Mouse (Mus musculus): ENCODE data around the gene Fbxo4.

Gene Fbxo4

DNA sequence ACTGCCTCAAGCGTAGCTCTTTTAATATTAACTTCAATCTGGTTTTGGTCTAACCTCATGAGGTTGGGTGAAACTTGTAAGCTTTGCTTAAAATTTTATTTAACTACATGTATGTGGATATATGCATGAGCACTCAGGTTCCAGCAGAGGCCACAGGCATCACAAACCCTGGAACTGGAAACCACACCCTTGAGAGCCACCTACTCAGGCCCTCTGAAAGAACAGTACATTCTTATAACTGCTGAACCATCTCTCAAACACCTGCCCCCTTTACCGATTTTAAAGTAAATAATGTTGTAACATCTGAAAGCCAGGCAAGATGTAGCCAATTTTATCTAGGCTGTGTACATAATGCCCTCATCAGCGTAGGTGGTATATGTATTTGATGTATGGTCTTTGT is 498 bp upstream of the Fbxo4 start:
- CTCF ChIA-PET: no interaction called here

DNA sequence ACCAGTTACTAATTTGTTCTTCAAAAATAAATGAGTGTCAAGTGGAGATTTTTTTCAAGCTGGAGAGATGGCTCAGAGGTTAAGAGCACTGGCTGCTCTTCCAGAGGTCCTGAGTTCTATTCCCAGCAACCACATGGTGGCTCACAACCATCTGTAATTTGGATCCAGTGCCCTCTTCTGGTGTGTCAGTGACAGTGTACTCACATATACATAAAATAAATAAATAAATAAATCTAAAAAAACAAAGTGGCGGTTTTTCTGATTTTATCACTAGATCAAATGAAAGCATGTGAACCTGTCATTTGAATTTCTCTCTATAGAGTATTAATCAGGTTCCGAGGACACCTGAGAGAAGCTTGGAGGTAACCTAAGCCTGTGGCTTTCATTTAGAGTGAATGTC is 1.1 kb downstream of the Fbxo4 start:
- CTCF ChIA-PET: no interaction called here

DNA sequence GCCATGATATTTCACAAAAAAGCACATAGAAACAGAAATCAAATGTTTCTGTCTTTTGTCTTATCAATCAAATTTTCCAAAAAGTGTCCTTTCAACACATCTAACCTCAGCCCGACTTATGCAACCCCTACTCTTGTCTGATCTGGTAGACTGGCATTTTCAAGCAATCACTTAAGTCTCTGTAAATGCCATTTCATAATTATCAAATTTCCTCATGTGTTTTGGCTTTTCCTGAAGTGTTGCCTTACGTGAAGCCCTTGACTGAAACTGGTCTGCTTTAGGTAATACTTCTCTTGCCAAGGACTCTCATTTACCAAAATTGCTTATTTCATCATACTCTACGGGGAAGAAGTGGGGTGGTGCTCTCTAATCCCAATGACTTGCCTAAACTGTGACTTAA is 6.1 kb downstream of the Fbxo4 start:
- CTCF ChIA-PET: no interaction called here

DNA sequence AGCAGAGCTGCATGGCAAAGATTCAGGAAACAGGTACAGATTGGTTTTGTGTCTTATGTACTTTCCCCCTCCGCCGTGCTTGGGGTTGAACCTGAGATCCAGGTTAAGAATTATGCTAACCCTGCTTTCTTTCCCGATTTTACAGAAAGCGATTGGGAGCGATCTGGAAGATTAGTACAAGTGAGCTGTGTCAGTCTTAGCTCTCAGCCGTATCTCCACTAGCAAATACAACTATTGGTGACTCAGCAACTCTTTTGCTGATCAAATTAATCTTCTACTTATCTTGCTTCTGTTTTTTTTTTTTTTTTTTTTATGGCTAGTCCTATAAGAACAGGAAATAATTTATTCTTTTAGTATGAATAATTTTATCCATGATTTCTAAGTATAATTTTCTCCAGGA is 9.2 kb downstream of the Fbxo4 start:
- CTCF ChIA-PET: no interaction called here

DNA sequence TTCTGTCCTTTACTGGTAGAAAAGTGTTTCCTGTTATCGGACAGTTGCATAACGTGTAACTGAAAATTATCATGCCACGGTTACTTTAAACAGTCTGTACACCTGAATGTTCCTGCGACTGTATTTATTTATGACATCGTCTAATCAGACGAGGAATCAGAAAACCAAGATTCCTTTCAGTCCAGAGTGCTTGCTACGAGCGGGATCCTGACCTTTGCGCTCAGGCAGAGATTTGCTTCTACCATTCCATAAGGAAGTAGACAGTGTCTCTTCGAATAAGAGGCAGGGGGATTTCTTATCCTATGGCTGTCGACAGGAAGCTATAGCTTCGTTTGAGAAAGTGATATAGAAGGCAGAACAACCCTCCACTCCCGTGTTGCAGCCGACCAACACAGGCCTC is 9.6 kb downstream of the Fbxo4 start:
- CTCF ChIA-PET: no interaction called here

DNA sequence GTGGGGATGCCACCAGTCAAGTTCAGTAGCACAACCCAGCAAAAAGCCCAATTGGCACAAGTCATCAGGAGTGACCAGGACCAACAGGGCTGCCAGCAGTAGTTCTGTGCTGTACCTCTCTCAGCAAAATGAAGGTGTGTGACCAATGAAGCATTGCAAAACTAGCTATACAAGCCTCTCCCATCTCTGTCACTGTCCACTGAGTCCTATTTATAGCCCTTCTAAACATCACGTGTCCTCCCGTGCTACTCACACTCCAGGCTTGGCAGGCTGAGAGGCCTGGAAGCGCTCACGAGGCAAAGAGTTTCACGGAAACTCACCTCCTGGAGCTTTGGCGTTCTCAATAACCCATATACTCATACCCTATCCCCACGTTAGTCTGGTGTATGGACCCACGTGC is 17.1 kb downstream of the Fbxo4 start:
- CTCF ChIA-PET: no interaction called here

DNA sequence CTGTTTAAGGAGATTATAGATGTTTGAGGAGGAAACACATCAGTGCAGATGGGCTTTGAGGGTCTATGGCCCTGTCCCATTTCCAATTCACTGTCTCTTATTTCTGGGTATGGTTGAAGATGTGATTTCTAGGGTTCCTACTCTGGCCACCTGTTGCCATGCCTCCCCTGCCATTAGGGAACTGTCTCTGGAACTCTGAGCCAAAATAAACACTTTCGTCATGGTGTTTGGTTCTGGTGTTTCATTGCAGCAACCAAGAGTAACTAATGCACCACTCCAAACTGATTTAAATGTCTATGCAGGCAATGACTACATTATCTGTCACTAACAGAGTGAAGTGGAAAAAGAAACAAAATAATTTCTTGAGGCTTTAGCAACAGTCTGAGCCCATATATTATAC is 19.3 kb downstream of the Fbxo4 start:
- CTCF ChIA-PET: no interaction called here

DNA sequence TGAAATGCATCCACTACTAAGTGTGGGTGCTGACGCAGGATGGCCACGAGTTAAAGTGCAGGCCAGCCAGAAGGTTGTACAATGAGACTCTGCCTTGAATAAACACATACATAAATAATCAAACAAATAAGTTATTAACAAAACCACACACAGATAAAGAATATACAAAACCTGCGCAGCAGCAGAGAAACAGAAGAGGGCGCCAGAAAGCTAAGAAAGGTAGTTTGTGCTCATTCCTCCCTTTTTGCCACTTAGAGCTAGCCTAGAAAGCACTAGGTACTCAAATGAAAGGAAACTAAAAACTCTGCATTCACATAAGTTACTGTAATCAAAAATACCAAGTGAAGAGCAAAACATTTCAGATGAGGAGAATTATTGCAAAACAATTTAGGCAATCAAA is 21.4 kb downstream of the Fbxo4 start:
- CTCF ChIA-PET: interaction anchor here (0.5 kb wide), 1 partner anchor 142 kb away, joined by 4 read pairs; no protein-coding TSS in a partner anchor

DNA sequence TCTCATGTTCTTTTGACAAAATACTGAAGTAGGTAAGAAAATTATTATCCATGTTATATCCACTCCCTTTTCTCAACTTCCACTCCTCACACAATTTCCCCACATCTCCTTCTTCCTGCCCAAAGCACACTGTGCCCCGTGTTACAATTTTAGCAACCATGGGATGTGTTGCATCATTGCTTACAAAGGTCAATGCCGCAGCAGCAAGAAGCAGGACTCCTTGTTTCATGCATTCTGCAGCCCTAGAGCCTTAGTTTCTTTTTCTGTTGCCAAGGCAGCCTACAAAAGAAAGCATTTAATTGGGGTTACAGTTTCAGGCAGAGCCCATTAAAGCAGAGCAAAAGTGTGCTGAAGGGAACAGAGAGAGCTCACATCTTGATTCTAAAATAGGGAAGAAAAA is 24.4 kb downstream of the Fbxo4 start:
- CTCF ChIA-PET: no interaction called here

DNA sequence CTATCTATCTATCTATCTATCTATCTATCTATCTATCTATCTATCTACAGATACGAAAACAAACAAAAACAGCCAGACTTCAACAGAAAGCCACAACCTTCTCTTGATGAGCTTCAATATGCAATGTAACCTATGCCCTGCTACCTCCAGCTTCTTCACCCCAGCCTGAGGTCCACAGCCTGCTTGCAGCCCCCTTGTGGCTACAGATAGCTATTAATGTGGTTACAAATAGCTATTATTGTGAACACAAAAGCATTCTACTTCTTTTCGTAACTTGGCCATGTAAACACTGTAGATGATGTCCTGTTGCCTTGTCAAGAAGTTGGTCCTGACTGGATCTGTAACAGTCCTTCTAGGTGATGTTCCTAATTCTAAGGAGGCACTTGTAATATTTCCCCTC is 41.2 kb downstream of the Fbxo4 start:
- CTCF ChIA-PET: no interaction called here

DNA sequence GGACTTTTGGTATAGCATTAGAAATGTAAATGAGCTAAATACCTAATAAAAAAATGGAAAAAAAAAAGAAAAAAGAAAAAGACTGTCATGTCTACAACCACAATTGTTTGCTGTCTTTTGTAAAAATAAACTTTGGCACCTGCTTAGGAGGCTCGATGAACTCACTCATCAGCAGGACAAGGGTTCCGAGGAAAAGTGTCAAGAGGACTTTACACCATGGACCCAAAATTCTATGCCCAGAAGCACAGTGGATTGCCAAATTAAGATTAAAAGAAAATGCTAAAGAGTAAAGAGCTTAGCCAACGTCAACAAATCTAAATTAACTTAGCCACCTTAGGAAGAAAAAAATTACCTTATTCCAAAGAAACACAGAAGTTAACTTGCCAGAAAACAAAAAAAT is 43.3 kb downstream of the Fbxo4 start:
- CTCF ChIA-PET: no interaction called here

DNA sequence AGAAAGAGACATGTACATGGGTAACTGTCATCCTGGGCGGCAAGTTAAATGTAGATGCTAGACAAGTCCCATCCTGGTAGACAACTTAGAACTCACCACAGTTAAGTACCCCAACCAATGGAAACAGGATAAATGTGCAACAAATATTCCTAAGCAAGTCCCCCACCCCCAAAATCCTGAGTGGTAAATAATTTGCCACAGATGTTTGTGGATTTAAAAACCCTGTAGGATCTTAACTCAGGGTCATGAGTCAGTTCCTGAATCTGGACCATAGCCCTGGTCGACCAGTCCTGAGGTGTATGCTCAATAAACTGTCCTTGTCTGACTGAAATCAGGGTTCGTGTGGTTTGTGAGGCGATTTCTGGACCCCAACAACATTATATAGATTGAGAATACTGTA is 45.9 kb downstream of the Fbxo4 start:
- CTCF ChIA-PET: no interaction called here

DNA sequence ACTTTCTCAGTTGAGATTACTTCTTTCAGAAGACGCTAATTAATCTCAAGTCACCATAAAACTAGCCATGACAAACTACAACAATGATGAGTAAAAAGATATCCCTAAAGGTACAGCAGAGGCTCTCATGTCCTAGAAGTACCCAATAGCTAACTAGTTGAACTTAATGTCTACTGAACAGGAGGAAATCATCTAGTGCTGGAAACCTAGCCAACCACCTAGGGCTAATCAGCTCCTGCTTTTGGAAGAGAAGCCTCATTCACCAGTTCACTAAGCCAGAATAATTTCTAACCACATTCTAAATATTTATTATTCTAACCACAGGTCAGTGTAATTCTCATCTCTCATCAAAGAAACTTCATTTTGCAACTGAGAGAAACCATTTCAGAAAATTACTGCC is 47.4 kb downstream of the Fbxo4 start:
- CTCF ChIA-PET: no interaction called here

All from spleen, embryonic (tissue).